Mouse (Mus musculus) stomach, postnatal 0 days (tissue): ENCODE measurements at regions not wholly inside any gene's neighbourhood (a gene's known extent, or its start where the extent isn't known, plus 50 kb on each side); places are given as distances from the start of the nearest gene placed in this dataset.

Source experiments
- CTCF ChIP-seq: IDR thresholded peaks from 2 replicates; pipeline ENCODE4 v1.5.1; 2016; ENCODE audit warnings: antibody characterized with exemption, low read depth, mild to moderate bottlenecking, moderate library complexity
- EP300 ChIP-seq: optimal IDR thresholded peaks from 2 replicates; pipeline ENCODE3; 2016; ENCODE audit warnings: antibody characterized with exemption

- no peak for TF ChIP-seq CTCF
- TF ChIP-seq EP300 = no peak
These were observed 135.2 kb upstream of the Ubr2 start for GRCm38 (mm10) chr17:47145590-47145989.
